Mouse (Mus musculus): Measurements from ENCODE around the gene Slfn5.

- TF ChIP-seq CTCF (IDR thresholded peaks at IDR 0.05) (no peak), POLR2A (IDR thresholded peaks at IDR 0.05; ENCODE audit: insufficient read depth, low read depth, low read length) (no peak)
These were observed 20.4 kb downstream of the Slfn5 start for GRCm38 (mm10) chr11:82971590-82971974.

Data from heart, adult 2 months (tissue).